Mouse (Mus musculus): ENCODE results near the gene Fcho1.

DNA sequence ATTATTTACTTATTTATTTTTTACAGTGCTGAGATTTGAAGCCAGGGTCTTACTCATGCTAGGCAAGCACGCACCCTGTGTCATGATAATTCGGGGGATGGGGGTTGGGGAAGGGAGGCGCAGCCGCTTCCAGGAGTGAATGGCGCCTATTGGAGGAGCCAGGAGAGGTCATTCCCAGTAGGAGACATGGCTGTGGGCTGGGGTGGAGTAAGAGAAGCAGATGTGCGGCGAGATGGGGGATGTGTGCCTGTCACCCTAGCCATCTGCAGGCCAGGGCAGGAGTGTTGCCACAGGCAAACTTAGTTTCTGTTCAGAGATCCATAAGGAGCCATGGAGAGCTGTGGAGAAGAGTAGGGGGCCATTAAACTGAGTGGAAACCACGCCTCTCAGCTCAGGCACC is 37.9 kb downstream of the Fcho1 start:
- TF ChIP-seq GATA1 (IDR thresholded peaks at IDR 0.05; ENCODE audit: low read length) (no peak), TAL1 (IDR thresholded peaks at IDR 0.05; ENCODE audit: low read length) (no peak)

All from erythroblast, embryonic 14.5 days (primary cell).